Mouse (Mus musculus): ENCODE measurements around the gene Rabl6. TPM values are rescaled to one million over a fixed set of nuclear protein-coding genes. Genes with fewer than 3 reads are reported as not detected.

The Rabl6 gene
- total RNA-seq, 2 experiments from 2014 or later: 70.0 to 88.5 TPM

- peak; percentile 89 for DNase-seq
Measured at GRCm38 (mm10) chr2:25545996-25546810, 62.1 kb downstream of the Rabl6 start.

GRCm38 (mm10) chr2:25541644-25542367, 66.5 kb downstream of the Rabl6 start:
- DNase-seq: no peak

GRCm38 (mm10) chr2:25540541-25540948, 67.8 kb downstream of the Rabl6 start:
- peak; percentile 40 for DNase-seq

- peak; percentile 76 for DNase-seq
Measured at GRCm38 (mm10) chr2:25536531-25536930, 71.8 kb downstream of the Rabl6 start.

- no peak for DNase-seq
Measured at GRCm38 (mm10) chr2:25534866-25535182, 73.5 kb downstream of the Rabl6 start.

- DNase-seq: peak; percentile 92
Measured at GRCm38 (mm10) chr2:25534178-25534865, 74.0 kb downstream of the Rabl6 start.

GRCm38 (mm10) chr2:25533707-25534106, 74.6 kb downstream of the Rabl6 start:
- no peak for DNase-seq

Other genes starting within 250 kb of the Rabl6 start
- 10 to 100 TPM; 11.2 to 11.8 TPM for gene Uap1l1, start 242.8 kb downstream of the Rabl6 start, total RNA-seq (2021)
- gene Sapcd2, start 236.2 kb downstream of the Rabl6 start, total RNA-seq (2021): 1 to 10 TPM; 3.3 to 5.3 TPM
- gene Entpd2, start 212.6 kb downstream of the Rabl6 start, total RNA-seq (2021): 10 to 100 TPM; 11.7 to 15.1 TPM
- 10 to 100 TPM; 67.8 to 83.9 TPM for gene Npdc1, start 209.2 kb downstream of the Rabl6 start, total RNA-seq (2021)
- gene Fut7, start 185.3 kb downstream of the Rabl6 start, total RNA-seq (2021): 1 to 10 TPM in 1 of 2 experiments, under 1 TPM in 1; 0.67 to 1.1 TPM
- gene Abca2, start 179.8 kb downstream of the Rabl6 start, total RNA-seq (2021): 10 to 100 TPM; 21.1 to 27.4 TPM
- under 1 TPM; 0.90 to 0.91 TPM for gene Clic3, start 151.7 kb downstream of the Rabl6 start, total RNA-seq (2021)
- gene Paxx, start 147.4 kb downstream of the Rabl6 start, total RNA-seq (2021): 10 to 100 TPM; 33.1 to 42.3 TPM
- gene Ptgds, start 138.5 kb downstream of the Rabl6 start, total RNA-seq (2021): 1 to 10 TPM; 3.8 to 3.9 TPM
- gene Lcn12, start 114.6 kb downstream of the Rabl6 start, total RNA-seq (2021): not detected
- gene Fbxw5, start 107.8 kb downstream of the Rabl6 start, total RNA-seq (2021): 10 to 100 TPM; 73.1 to 88.8 TPM
- gene C8g, start 106.8 kb downstream of the Rabl6 start, total RNA-seq (2021): 10 to 100 TPM; 16.8 to 42.9 TPM
- gene Traf2, start 61.6 kb downstream of the Rabl6 start, total RNA-seq (2021): 10 to 100 TPM; 18.0 to 22.7 TPM
- 100 to 1,000 TPM; 266 to 285 TPM for gene Edf1, start 50.7 kb downstream of the Rabl6 start, total RNA-seq (2021)
- 1 to 10 TPM; 1.6 to 6.3 TPM for gene Mamdc4, start 33.7 kb downstream of the Rabl6 start, total RNA-seq (2021)
- 10 to 100 TPM; 63.5 to 82.8 TPM for gene Phpt1, start 33.3 kb downstream of the Rabl6 start, total RNA-seq (2021)
- gene Ajm1, start 26.8 kb downstream of the Rabl6 start, total RNA-seq (2021): 1 to 10 TPM; 1.8 to 2.2 TPM
- gene Ccdc183, start 9.2 kb upstream of the Rabl6 start, total RNA-seq (2021): not detected
- 10 to 100 TPM; 28.2 to 30.8 TPM for gene Tmem141, start 13.5 kb upstream of the Rabl6 start, total RNA-seq (2021)
- gene Fcna, start 19.5 kb upstream of the Rabl6 start, total RNA-seq (2021): 10 to 100 TPM; 11.3 to 15.8 TPM
- gene Lcn8, start 44.6 kb upstream of the Rabl6 start, total RNA-seq (2021): 1 to 10 TPM in 1 of 2 experiments, not detected in 1; 1.6 TPM
- gene Lcn5, start 49.4 kb upstream of the Rabl6 start, total RNA-seq (2021): not detected
- gene Lcn6, start 68.3 kb upstream of the Rabl6 start, total RNA-seq (2021): not detected
- not detected for gene Lcn10, start 74.2 kb upstream of the Rabl6 start, total RNA-seq (2021)
- gene Obp2a, start 91.5 kb upstream of the Rabl6 start, total RNA-seq (2021): 1 to 10 TPM; 2.4 to 2.6 TPM
- gene Bmyc, start 98.2 kb upstream of the Rabl6 start, total RNA-seq (2021): 10 to 100 TPM; 40.8 to 42.7 TPM
- not detected for gene Obp2b, start 128.5 kb upstream of the Rabl6 start, total RNA-seq (2021)
- gene Lcn3, start 157.0 kb upstream of the Rabl6 start, total RNA-seq (2021): not detected
- not detected for gene Lcn11, start 168.5 kb upstream of the Rabl6 start, total RNA-seq (2021)
- gene Gm13539, start 173.7 kb upstream of the Rabl6 start, total RNA-seq (2021): not detected
- gene Glt6d1, start 207.3 kb upstream of the Rabl6 start, total RNA-seq (2021): not detected
- not detected for gene Lcn9, start 214.6 kb upstream of the Rabl6 start, total RNA-seq (2021)
- gene Sohlh1, start 238.7 kb upstream of the Rabl6 start, total RNA-seq (2021): not detected

Data from adrenal gland, postnatal 10 days (tissue).